Mouse (Mus musculus) ES-Bruce4 (cell line): ENCODE measurements at regions not wholly inside any gene's neighbourhood (a gene's known extent, or its start where the extent isn't known, plus 50 kb on each side); places are given as distances from the start of the nearest gene placed in this dataset.

Experiments
- CTCF ChIP-seq: IDR thresholded peaks from one replicate; pipeline ENCODE4 v1.8.1; 2011; ENCODE audit warnings: low read depth, low read length
- EP300 ChIP-seq: IDR thresholded peaks from 2 replicates; pipeline ENCODE4 v1.6.1; 2011; ENCODE audit warnings: low read depth, low read length; ENCODE audit not compliant: insufficient read depth

DNA sequence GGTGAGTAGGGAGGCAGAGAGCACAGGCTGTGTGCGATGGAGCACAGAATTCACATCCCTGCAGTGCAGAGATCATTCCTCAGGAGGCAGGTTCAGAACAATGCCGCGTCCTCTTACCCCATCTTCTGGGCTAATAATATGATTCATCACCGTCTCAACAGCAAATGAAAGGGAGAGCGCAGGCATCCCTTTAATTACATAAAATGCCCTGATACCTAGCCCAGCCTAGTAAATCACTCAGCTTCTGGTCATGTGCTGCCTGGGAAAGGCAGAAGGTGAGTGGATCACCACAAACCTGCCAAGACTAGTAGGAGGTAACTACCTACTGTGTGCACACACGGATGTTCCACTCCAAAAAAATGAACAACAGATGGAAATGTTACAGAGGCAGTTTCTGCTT is 57.0 kb downstream of the Gm4791 start:
- TF ChIP-seq EP300 (no peak), CTCF (no peak)
